Mouse (Mus musculus) lung, embryonic 16.5 days (tissue): Measurements from ENCODE around the gene Itgal. TPM values are rescaled to one million over a fixed set of nuclear protein-coding genes. Genes with fewer than 3 reads are reported as not detected.
"Not testable (repeated sequence)": the region's sequence is repeated elsewhere in the genome, so short reads cannot be mapped to it uniquely, and the experiment has no call there.

Source experiments
- ATAC-seq: fragments of 200-750 bp; cut with Nextera tagmentation; 2 replicates; pipeline ENCODE4 v1.8.0; 2017; ENCODE audit warnings: low read depth, mild to moderate bottlenecking, moderate library complexity
- H3K27ac ChIP-seq: fragments of 300-500 bp; sonication (generic); 2 replicates; pipeline ENCODE4 v1.5.1; 2014; ENCODE audit warnings: mild to moderate bottlenecking, control low read depth, low read length
- H3K27me3 ChIP-seq: fragments of 300-500 bp; sonication (generic); 2 replicates; pipeline ENCODE4 v1.6.1; 2014; ENCODE audit warnings: low read depth, low read length, mixed read lengths; ENCODE audit not compliant: control insufficient read depth, insufficient read depth
- H3K36me3 ChIP-seq: fragments of 300-500 bp; sonication (generic); 2 replicates; pipeline ENCODE4 v1.6.1; 2014; ENCODE audit warnings: low read length; ENCODE audit not compliant: control insufficient read depth, insufficient read depth
- H3K4me1 ChIP-seq: fragments of 300-500 bp; sonication (generic); replicated peaks from 2 replicates; pipeline ENCODE4 v1.6.1; 2014; ENCODE audit warnings: low read length, mixed read lengths; ENCODE audit not compliant: control insufficient read depth, insufficient read depth
- H3K4me2 ChIP-seq: fragments of 300-500 bp; sonication (generic); 2 replicates; pipeline ENCODE4 v1.6.1; 2014; ENCODE audit warnings: low read depth, low read length, control low read depth
- H3K4me3 ChIP-seq: fragments of 300-500 bp; sonication (generic); 2 replicates; pipeline ENCODE4 v1.5.1; 2014; ENCODE audit warnings: mild to moderate bottlenecking, low read length, control low read depth
- H3K9ac ChIP-seq: fragments of 300-500 bp; sonication (generic); 2 replicates; pipeline ENCODE4 v1.6.1; 2014; ENCODE audit warnings: low read length, control low read depth
- H3K9me3 ChIP-seq: fragments of 300-500 bp; sonication (generic); 2 replicates; pipeline ENCODE4 v1.6.1; 2016; ENCODE audit warnings: low read length; ENCODE audit not compliant: control insufficient read depth
- WGBS: fragments of 180-500 bp; shearing (Covaris S2); extraction: QIAGEN DNeasy Blood & Tissue Kit; methylation state at CpG from one replicate; pipeline ENCODE4 v1.1.7; 2014; 5-methylcytosine and 5-hydroxymethylcytosine counted together
- polyA plus RNA-seq: library from polyadenylated mRNA; unstranded; fragments of >200 nt; fragmentation: Nextera tagmentation; extraction: Ambion mirVana; gene quantifications from 2 replicates; pipeline ENCODE4 v1.2.1, GENCODE M21; 2015

Gene Itgal
- polyA plus RNA-seq, 1 experiment from 2014 or later = 2.1 TPM

- Histone ChIP-seq H3K4me3 (peak within 1 kb of the TSS; percentile 89), H3K4me2 (peak within 1 kb of the TSS; percentile 65), H3K9ac (peak within 1 kb of the TSS; percentile 88), H3K27ac (peak within 1 kb of the TSS; percentile 81)
- WGBS = 1% methylated on average over 49 of the region's 49 CpGs
- H3K9me3 ChIP-seq, H3K27me3 ChIP-seq, H3K4me1 ChIP-seq, H3K36me3 ChIP-seq: not testable (repeated sequence)
- peak; percentile 97 for ATAC-seq
These were observed 79.5 kb downstream of the Itgal start, which contains the start of gene Zfp747 for GRCm38 (mm10) chr7:127375271-127376245. Gene Zfp747 (minus strand): TSS chr7:127376050.

- H3K4me3 ChIP-seq = no peak overlapping the region
- H3K9me3 ChIP-seq = no peaks in the 10 kb centered on the region
- WGBS = 66% methylated on average over 6 of the region's 6 CpGs
- H3K4me1 ChIP-seq = no peaks in the 10 kb centered on the region
- no peak overlapping the region for H3K4me2 ChIP-seq
- H3K27me3 ChIP-seq = no peaks in the 10 kb centered on the region
- no peak for ATAC-seq
- H3K9ac ChIP-seq = no peak overlapping the region
- peaks cover 5% of the 10 kb centered on the region for H3K36me3 ChIP-seq
- H3K27ac ChIP-seq = no peak overlapping the region
These were observed 82.4 kb downstream of the Itgal start for GRCm38 (mm10) chr7:127378310-127378921.

Other genes starting within 250 kb of the Itgal start
- 7.1 TPM in 1 of 2 replicates, not detected in the other for gene Zg16, start 208.9 kb upstream of the Itgal start, polyA plus RNA-seq
- 11.5 and 12.8 TPM in 2 replicates for gene AI467606, start 204.9 kb upstream of the Itgal start, polyA plus RNA-seq
- 0.43 and 1.2 TPM in 2 replicates for gene Qprt, start 174.0 kb upstream of the Itgal start, polyA plus RNA-seq
- gene Spn, start 158.4 kb upstream of the Itgal start, polyA plus RNA-seq = 0.44 and 0.70 TPM in 2 replicates
- gene Cd2bp2, start 100.2 kb upstream of the Itgal start, polyA plus RNA-seq = 53.9 and 54.0 TPM in 2 replicates
- gene Tbc1d10b, start 87.8 kb upstream of the Itgal start, polyA plus RNA-seq = 20.5 and 23.8 TPM in 2 replicates
- 47.4 and 105 TPM in 2 replicates for gene Mylpf, start 87.4 kb upstream of the Itgal start, polyA plus RNA-seq
- gene Zfp553, start 63.2 kb upstream of the Itgal start, polyA plus RNA-seq = 27.7 and 32.3 TPM in 2 replicates
- gene Sept1, start 63.1 kb upstream of the Itgal start, polyA plus RNA-seq = 23.2 and 23.4 TPM in 2 replicates
- gene Zfp771, start 52.0 kb upstream of the Itgal start, polyA plus RNA-seq = 36.9 and 48.7 TPM in 2 replicates
- gene Dctpp1, start 35.6 kb upstream of the Itgal start, polyA plus RNA-seq = 138 and 147 TPM in 2 replicates
- 49.6 and 54.5 TPM in 2 replicates for gene Sephs2, start 22.2 kb upstream of the Itgal start, polyA plus RNA-seq
- gene Zfp768, start 49.3 kb downstream of the Itgal start, polyA plus RNA-seq = 15.1 and 17.6 TPM in 2 replicates
- gene Zfp747, start 79.8 kb downstream of the Itgal start, polyA plus RNA-seq = 8.4 and 9.9 TPM in 2 replicates
- 7.3 and 8.0 TPM in 2 replicates for gene 9130019O22Rik, start 90.9 kb downstream of the Itgal start, polyA plus RNA-seq
- gene E430018J23Rik, start 97.4 kb downstream of the Itgal start, polyA plus RNA-seq = 5.7 and 6.6 TPM in 2 replicates
- 9.1 and 9.3 TPM in 2 replicates for gene Zfp764, start 110.6 kb downstream of the Itgal start, polyA plus RNA-seq
- gene Zfp688, start 125.8 kb downstream of the Itgal start, polyA plus RNA-seq = 24.9 and 25.3 TPM in 2 replicates
- gene Zfp689, start 152.9 kb downstream of the Itgal start, polyA plus RNA-seq = 6.4 and 6.7 TPM in 2 replicates
- gene Prr14, start 163.4 kb downstream of the Itgal start, polyA plus RNA-seq = 38.6 and 43.3 TPM in 2 replicates
- 9.9 and 11.1 TPM in 2 replicates for gene Fbrs, start 182.9 kb downstream of the Itgal start, polyA plus RNA-seq
- gene Srcap, start 215.7 kb downstream of the Itgal start, polyA plus RNA-seq = 33.7 and 37.9 TPM in 2 replicates
- 14.6 and 15.2 TPM in 2 replicates for gene Gm42715, start 223.3 kb downstream of the Itgal start, polyA plus RNA-seq